Mouse (Mus musculus) ES-E14 (cell line): ENCODE measurements around the gene Satb2. TPM values are rescaled to one million over a fixed set of nuclear protein-coding genes. Genes with fewer than 3 reads are reported as not detected.

Source experiments
- DNase-seq: peaks from one replicate; pipeline ENCODE4 v3.0.0-alpha.2; 2013; ENCODE audit warnings: low read depth, low spot score
- H3K27ac ChIP-seq: 2 replicates; pipeline ENCODE4 v1.5.1; 2012; ENCODE audit warnings: low read depth, mild to moderate bottlenecking, low read length, moderate library complexity, mixed read lengths; ENCODE audit not compliant: poor library complexity, insufficient read depth, severe bottlenecking
- H3K36me3 ChIP-seq: 2 replicates; pipeline ENCODE4 v1.6.1; 2012; ENCODE audit warnings: mild to moderate bottlenecking, low read length, moderate library complexity, mixed read lengths; ENCODE audit not compliant: control insufficient read depth, poor library complexity, insufficient read depth, severe bottlenecking
- H3K4me1 ChIP-seq, 2 experiments: fragments of 150-350 bp in 1 of 2; sonication (generic) in 1 of 2; 2 replicates each; pipeline ENCODE4 v1.6.1; 2012; ENCODE audit warnings: low read length in 2 of 2, mild to moderate bottlenecking in 1 of 2, mixed read lengths in 1 of 2; ENCODE audit not compliant: control insufficient read depth in 2 of 2, insufficient read depth in 2 of 2, poor library complexity in 1 of 2
- H3K4me3 ChIP-seq, 2 experiments: fragments of 150-350 bp in 1 of 2; sonication (generic) in 1 of 2; 2 replicates each; pipeline ENCODE4 v1.5.1; 2012; ENCODE audit warnings: low read length in 2 of 2, low read depth in 1 of 2, mild to moderate bottlenecking in 1 of 2, mixed read lengths in 1 of 2; ENCODE audit not compliant: insufficient read depth in 1 of 2, poor library complexity in 1 of 2, severe bottlenecking in 1 of 2
- H3K9ac ChIP-seq: 2 replicates; pipeline ENCODE4 v1.6.1; 2012; ENCODE audit warnings: low read depth, mild to moderate bottlenecking, low read length, mixed read lengths; ENCODE audit not compliant: poor library complexity, insufficient read depth, severe bottlenecking
- H3K9me3 ChIP-seq: fragments of 150-350 bp; sonication (generic); 2 replicates; pipeline ENCODE4 v1.6.1; 2012; ENCODE audit warnings: low read depth, mild to moderate bottlenecking, low read length; ENCODE audit not compliant: control insufficient read depth, insufficient read depth
- CHD2 ChIP-seq: IDR thresholded peaks from 2 replicates; pipeline ENCODE4 v1.6.1; 2014; ENCODE audit warnings: mild to moderate bottlenecking, low read depth, low read length, inconsistent platforms
- HCFC1 ChIP-seq: IDR thresholded peaks from 2 replicates; pipeline ENCODE4 v1.6.1; 2012; ENCODE audit warnings: low read length, inconsistent platforms, borderline replicate concordance; ENCODE audit not compliant: insufficient read depth
- MAFK ChIP-seq: IDR thresholded peaks from 2 replicates; pipeline ENCODE4 v1.6.1; 2014; ENCODE audit warnings: mild to moderate bottlenecking, low read depth, low read length, inconsistent platforms; ENCODE audit not compliant: insufficient read depth
- ZC3H11A ChIP-seq: IDR thresholded peaks from 2 replicates; pipeline ENCODE4 v1.6.1; 2012; ENCODE audit warnings: low read depth, mild to moderate bottlenecking, inconsistent platforms, low read length, borderline replicate concordance
- ZNF384 ChIP-seq: IDR thresholded peaks from 2 replicates; pipeline ENCODE4 v1.6.1; 2012; ENCODE audit warnings: low read depth, low read length, inconsistent platforms
- in situ Hi-C, 2 experiments: fragments of 600-800 bp; cut with MboI; formaldehyde crosslinking; loops; one replicate each; pipeline ENCODE4 v1.15.1; 2025; ENCODE audit warnings: low sequenced_read_pairs in 2 of 2, inconsistent platforms in 1 of 2; ENCODE audit not compliant: unreplicated experiment in 2 of 2
- total RNA-seq: library from RNA; depleted of rRNA; stranded (reverse); fragments of 300-350 nt; gene quantifications from 2 replicates; pipeline ENCODE4 v1.2.3, GENCODE M21; 2012

Satb2 gene
- total RNA-seq, 1 experiment: 2.8 TPM

DNA sequence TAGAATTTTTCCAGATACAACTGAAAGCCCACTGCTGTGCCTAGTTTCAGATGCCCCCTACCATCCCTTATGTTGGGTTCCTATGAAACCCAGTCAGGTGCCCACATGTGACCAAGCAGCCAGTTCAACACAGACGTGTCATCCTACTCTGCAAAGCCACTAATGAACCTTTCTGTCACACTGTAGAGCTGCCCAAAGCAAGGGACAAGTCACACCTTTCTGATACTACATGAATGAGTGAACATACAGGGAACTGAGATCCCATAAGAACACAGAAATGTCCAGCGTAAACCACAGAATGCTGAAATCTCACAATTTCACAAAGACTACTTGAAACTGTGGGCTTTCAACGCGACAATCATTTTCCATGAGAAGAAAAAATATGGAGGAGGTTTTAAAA, 39.0 kb downstream of the Satb2 start:
- in situ Hi-C loops: no loop called here
- no peak for TF ChIP-seq ZNF384
- no peak for TF ChIP-seq MAFK
- TF ChIP-seq HCFC1: no peak
- no peak for TF ChIP-seq ZC3H11A
- TF ChIP-seq CHD2: no peak
- Histone ChIP-seq H3K4me3 (no peak overlapping the region), H3K4me1 (no peaks in the 10 kb centered on the region), H3K36me3 (no peaks in the 10 kb centered on the region), H3K9ac (no peak overlapping the region), H3K27ac (no peak overlapping the region), H3K9me3 (no peaks in the 10 kb centered on the region)
- DNase-seq: no peak

DNA sequence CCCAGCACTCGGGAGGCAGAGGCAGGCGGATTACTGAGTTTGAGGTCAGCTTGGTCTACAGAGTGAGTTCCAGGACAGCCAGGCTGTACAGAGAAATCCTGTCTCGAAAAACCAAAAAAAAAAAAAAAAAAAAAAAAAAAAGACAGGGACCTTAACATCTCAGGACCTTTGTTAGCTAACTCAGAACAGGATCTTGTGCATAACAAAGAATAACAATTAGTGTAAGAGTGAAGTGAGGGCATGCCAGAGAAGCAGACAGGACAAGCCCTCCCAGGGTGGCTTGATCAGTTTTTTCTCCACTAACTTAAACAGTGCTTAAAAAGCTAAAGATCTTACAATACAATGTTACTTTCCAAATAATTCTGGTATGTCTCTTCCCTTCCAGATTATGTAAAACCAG, 40.0 kb downstream of the Satb2 start:
- H3K4me1 ChIP-seq: no peaks in the 10 kb centered on the region
- H3K9ac ChIP-seq: no peak overlapping the region
- TF ChIP-seq ZC3H11A (no peak), ZNF384 (peak; percentile 93), MAFK (no peak)
- no peak overlapping the region for H3K4me3 ChIP-seq
- H3K27ac ChIP-seq: no peak overlapping the region
- in situ Hi-C loops: no loop called here
- no peaks in the 10 kb centered on the region for H3K9me3 ChIP-seq
- no peak for DNase-seq
- no peaks in the 10 kb centered on the region for H3K36me3 ChIP-seq

DNA sequence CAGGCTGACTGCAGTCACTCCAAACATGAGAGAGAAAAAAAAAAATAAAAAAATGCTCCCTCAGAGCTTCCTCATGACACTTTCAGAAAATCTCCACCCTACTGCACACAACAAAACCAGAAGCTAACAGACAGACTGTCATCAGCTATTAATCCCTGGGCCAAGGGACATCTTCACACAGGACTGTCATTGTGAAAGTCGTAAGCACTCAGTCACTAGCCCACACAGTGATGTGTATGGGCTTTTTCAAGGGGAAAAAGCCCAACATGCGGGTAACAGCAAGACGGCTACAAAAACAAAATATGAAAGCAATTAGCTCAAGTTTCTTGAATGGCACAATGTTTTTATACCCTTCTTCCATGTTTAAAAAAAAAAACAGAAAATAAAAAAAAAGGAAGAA, 41.9 kb downstream of the Satb2 start:
- Histone ChIP-seq H3K27ac (no peak overlapping the region), H3K9ac (no peak overlapping the region), H3K36me3 (no peaks in the 10 kb centered on the region), H3K9me3 (no peaks in the 10 kb centered on the region), H3K4me1 (no peaks in the 10 kb centered on the region), H3K4me3 (no peak overlapping the region)
- no peak for DNase-seq
- in situ Hi-C loops: no loop called here
- TF ChIP-seq MAFK (no peak), ZNF384 (no peak), ZC3H11A (no peak), HCFC1 (no peak), CHD2 (no peak)

DNA sequence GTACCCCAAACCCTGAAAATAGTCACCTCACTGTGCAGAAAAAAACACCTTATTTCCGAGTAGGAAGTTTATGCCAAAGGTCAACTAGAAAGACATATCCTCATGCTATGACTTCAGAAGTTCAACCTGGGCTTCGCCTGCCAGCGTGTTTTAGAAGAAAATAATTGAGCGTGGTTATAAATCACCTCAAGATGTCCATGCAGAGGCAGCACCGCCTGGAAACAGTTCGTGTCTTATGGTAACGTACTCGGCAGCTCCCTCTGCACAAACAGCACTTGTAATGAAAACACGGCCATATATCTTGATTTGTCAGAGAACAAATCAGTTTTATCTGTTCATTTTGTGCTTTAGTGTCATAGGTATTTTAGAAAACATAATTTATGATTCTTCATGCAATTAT, 44.6 kb downstream of the Satb2 start:
- no peak overlapping the region for H3K4me3 ChIP-seq
- DNase-seq: no peak
- H3K9me3 ChIP-seq: no peaks in the 10 kb centered on the region
- H3K9ac ChIP-seq: no peak overlapping the region
- TF ChIP-seq ZC3H11A: no peak
- no peak for TF ChIP-seq ZNF384
- TF ChIP-seq CHD2: no peak
- no peak for TF ChIP-seq HCFC1
- no peak for TF ChIP-seq MAFK
- no peaks in the 10 kb centered on the region for H3K36me3 ChIP-seq
- in situ Hi-C loops: no loop called here
- H3K4me1 ChIP-seq: no peaks in the 10 kb centered on the region
- H3K27ac ChIP-seq: no peak overlapping the region

GRCm38 (mm10) chr1:56930096-56930495, 48.4 kb downstream of the Satb2 start:
- Histone ChIP-seq H3K9ac (no peak overlapping the region), H3K4me3 (no peak overlapping the region), H3K9me3 (no peaks in the 10 kb centered on the region), H3K36me3 (no peaks in the 10 kb centered on the region), H3K27ac (no peak overlapping the region), H3K4me1 (no peaks in the 10 kb centered on the region)
- TF ChIP-seq ZNF384: no peak
- TF ChIP-seq CHD2: no peak
- TF ChIP-seq MAFK: no peak
- TF ChIP-seq HCFC1: no peak
- TF ChIP-seq ZC3H11A: no peak
- no peak for DNase-seq
- in situ Hi-C loops: no loop called here
